Mouse (Mus musculus) MN1 (cell line): ENCODE measurements around the gene Zc3h7a.
"Not testable (repeated sequence)": the region's sequence is repeated elsewhere in the genome, so short reads cannot be mapped to it uniquely, and the experiment has no call there.

Experiments
- DNase-seq: peaks from one replicate; pipeline ENCODE4 v3.0.0-alpha.2; 2016; ENCODE audit warnings: low spot score

The Zc3h7a gene

DNA sequence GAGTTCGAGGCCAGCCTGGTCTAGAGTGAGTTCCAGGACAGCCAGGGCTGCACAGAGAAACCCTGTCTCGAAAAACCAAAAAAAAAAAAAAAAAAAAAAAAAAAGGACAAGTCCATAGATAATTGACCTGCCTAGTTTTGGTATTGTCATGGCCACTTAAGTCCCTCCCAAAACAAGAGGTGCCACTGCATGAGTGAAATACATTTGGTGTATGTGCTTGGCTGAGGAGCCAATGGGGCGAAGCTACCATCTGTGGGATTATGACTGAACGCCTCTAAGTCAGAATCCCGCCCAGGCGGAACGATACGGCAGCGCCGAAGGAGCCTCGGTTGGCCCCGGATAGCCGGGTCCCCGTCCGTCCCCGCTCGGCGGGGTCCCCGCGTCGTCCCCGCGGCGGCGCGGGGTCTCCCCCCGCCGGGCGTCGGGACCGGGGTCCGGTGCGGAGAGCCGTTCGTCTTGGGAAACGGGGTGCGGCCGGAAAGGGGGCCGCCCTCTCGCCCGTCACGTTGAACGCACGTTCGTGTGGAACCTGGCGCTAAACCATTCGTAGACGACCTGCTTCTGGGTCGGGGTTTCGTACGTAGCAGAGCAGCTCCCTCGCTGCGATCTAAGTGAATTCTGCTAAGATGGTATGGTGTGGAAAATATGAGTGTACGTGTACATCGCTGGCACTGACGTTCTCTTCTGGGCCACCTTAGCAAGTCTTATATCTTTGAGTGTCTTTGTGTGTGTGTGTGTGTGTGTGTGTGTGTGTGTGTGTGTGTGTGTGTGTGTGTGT lies 32.3 kb downstream of the Zc3h7a start:
- DNase-seq = not testable (repeated sequence)

DNA sequence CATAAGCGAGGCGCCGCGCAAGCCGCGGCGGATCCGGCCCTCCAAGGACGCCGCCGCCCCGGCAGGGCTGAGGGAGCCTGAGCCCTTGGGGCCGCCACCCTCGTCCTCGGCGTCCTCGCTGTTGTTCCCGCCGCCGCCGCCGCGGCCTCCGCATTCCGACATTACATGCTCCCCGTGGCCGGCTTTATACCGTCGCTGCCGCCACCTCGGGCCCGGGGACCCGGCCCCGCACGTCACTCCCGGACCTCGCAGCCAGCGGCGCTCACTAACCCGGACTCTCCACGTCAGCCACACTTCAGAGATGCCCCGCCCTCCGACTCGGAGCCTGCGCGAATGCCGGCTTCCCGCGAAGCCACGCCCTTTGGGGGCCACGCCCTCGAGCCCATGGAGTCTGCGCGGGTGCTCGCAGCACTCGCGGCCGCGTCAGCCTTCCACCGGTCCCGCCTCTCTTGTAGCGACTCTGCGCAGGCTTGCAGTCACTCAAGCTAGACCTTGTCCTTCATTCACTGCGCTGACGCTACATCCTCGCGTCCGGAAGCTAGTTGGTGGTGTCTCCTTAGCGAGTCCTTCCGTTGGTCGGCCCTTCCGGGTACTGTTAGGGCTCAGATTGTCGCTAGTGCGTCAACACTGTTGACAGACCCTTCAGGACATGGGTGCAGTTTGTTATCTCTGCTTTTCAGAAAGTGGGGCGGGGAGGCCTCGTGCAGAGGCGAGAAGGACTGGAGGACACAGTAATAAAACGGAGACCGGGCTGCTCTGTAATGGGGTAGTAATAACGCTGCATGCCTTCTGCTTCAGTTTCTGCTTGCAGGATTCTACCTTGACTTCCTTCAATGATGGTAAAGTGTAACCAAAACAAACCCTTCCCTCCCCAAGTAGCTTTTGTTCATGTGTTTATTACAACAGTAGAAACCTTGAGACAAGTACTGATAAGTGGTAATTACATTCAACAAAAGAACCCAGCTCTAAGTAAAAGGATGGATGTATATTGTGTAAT lies 41.5 kb downstream of the Zc3h7a start, which contains the start of gene Txndc11:
Gene Txndc11 (minus strand): TSS at position 303 of the 997 bp plus-strand sequence.
- peak; percentile 99 for DNase-seq

DNA sequence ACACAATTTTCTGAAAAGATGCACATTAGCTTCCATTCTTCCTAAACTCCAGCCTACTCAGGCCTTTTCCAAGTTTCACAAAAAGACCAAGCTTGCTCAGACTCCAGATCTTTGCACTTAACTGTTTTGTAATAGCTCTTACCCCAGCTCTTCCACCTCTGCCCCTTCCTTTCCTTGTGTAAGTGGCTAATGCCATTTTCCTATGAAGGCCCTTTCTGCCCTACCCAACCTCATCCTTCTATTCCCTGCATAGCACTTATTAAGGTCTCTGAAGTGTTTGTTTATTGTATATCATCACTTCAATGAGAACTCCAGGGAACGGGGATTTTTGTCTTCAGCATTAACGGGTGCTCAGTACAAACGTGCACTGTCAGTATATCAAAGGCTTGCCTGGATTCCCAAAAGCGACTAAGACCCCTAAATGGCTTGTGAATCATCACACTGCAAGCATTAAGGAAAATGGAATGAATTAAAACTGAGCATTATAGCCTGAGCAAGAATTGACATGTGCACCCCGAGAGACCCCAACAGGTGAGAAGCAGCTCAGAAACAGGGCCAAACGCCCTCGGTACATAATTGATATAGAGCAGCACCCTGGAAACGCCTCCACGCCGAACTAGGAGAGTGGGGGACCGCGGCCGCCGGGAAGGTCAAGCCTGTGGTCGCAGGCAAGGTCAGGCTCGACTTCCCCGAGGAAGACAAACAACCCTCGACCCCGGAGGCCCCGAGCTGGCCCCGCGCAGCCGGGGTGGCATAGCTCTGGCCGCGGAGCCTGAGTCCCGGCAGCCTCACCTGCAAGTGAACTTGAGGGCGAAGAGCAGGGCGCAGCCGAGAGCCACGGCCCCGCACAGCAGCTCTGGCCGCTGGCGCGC lies 42.5 kb downstream of the Zc3h7a start:
- DNase-seq = peak; percentile 14

DNA sequence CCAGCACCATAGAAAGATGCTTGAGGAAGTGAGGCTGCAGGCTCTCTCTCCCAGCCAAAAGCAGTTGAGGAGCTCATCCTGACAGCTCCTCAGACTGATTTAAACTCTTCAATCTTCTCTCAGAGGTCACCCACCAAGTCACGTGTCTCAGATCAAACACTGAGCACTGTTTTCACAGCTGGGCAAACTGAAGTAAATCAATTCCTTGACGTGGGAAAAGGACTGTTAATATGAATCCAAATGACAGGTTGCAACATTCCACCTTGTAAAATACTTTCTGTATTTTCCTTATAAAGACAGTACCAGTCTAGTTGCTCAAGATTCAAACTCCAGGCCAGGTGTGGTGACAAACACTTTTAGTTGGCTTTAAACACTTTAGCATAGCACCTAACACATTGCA lies 43.4 kb downstream of the Zc3h7a start:
- no peak for DNase-seq

DNA sequence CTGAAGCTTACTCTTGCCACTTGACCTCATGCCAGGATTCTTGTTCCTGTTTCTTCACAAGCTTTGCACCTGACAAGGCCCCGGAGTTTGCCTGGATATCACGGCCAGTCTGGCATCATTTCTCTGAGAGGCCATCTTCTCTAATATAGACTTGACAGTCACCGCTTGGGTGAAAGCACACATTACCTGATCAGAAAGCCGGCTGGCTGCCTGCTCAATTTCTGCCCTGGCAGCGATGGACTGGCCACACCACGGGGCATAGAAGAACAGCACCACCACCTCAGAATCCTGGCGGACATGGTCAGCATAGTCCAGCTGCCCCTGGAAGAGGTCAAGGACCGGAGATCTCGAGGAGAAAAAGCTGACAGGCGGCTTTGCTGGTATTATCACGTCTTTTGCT lies 47.9 kb downstream of the Zc3h7a start:
- DNase-seq = no peak

GRCm38 (mm10) chr16:11125371-11125770 lies 50.8 kb downstream of the Zc3h7a start:
- no peak for DNase-seq

GRCm38 (mm10) chr16:11124110-11124509 lies 52.1 kb downstream of the Zc3h7a start:
- DNase-seq = no peak

- no peak for DNase-seq
These were observed 53.6 kb downstream of the Zc3h7a start for GRCm38 (mm10) chr16:11122625-11123024.

DNA sequence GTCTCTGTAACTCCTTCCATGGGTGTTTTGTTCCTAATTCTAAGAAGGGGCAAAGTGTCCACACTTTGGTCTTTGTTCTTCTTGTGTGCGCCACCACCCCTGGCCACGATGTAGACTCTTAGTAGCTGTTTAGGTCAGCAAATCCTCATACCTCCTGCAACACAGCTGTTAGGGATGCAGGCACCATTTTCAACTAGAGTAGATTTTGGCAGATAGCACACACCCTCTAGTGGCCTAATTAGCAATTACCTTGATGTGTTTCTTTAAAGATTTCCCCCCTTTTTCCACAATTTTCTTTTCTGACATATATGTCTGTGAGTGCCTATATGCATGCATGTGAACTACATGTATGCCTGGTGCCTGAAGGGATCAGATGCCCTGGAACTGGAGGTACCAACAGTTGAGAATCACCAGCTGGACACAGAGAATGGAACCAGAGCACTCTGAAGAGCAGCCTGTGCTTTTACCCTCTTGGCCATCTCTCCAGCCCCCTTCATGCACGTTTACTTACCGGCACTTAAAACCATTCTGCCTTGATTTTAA lies 66.9 kb downstream of the Zc3h7a start:
- peak; percentile 57 for DNase-seq

DNA sequence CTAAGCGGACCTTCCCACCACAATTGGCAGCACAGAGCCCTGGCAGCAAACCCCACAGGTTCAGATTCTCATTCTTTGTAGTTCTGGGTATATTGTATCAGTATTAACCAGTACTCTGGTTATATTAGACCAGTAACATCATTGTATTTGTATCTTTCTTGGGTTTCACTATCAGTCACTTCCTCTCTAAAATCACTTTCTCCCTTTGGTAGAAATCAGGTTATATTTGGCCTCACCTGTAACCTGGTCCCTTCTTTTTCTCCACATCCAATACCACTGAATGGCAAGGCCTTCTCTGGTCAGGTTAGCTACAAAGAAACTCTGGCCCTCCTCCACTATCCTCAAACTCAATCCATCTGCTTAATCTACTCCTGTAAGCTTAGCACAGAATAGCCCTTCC lies 71.3 kb downstream of the Zc3h7a start:
- no peak for DNase-seq

- DNase-seq = no peak
These were observed 78.9 kb downstream of the Zc3h7a start for GRCm38 (mm10) chr16:11097301-11097700.

DNA sequence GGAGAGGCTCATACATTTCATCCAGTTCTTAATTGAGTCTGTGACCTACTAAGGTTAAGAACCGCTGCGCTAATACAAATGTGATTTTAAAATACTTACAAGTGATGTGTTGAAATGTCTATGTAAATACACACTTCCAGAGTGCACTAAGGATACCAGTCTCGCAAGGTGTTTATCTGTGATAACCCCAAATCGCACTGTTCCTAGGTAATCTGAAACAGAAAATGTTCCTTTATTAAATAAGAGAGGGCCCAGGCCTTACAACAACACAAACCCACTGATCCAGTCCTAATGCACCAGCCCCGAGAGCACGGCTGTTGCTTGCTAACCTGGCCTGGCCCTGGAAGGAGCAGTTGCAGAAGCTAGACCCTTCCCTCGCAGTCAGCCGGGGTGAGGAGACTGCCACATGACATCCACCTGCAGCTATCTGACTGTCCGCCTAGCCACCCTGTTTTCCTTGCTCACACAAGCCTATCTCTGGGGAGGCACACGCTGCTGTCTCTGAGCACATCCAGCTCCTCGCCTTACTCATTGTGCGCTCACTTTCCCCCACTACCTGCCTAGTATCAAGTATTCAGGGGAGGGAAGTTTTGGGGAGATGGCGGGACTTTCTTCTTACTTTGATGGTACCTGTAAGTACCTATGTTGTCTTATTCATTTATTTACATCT lies 82.3 kb downstream of the Zc3h7a start:
- no peak for DNase-seq

- no peak for DNase-seq
These were observed 83.7 kb downstream of the Zc3h7a start for GRCm38 (mm10) chr16:11092523-11092922.

DNA sequence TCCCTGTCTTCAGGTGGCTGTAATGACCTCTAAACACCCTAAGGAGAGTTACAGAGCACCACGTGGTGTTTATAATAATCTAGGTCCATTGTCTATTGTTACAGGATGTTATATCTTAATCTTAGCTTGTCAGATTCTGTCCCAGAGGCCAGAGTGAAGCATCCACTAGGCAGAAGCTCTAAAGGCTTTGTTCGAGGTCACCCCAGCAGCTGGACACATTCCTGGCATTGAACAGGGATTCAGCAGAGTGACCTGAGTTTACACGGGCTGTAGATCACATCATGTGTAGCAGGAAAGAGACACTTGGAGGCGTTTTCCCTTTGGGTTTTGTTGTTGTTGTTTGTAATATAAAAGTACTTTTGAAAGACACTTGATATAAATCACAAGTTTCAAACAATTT lies 84.1 kb downstream of the Zc3h7a start:
- DNase-seq = no peak

GRCm38 (mm10) chr16:11090836-11091570 lies 85.2 kb downstream of the Zc3h7a start:
- peak; percentile 88 for DNase-seq

DNA sequence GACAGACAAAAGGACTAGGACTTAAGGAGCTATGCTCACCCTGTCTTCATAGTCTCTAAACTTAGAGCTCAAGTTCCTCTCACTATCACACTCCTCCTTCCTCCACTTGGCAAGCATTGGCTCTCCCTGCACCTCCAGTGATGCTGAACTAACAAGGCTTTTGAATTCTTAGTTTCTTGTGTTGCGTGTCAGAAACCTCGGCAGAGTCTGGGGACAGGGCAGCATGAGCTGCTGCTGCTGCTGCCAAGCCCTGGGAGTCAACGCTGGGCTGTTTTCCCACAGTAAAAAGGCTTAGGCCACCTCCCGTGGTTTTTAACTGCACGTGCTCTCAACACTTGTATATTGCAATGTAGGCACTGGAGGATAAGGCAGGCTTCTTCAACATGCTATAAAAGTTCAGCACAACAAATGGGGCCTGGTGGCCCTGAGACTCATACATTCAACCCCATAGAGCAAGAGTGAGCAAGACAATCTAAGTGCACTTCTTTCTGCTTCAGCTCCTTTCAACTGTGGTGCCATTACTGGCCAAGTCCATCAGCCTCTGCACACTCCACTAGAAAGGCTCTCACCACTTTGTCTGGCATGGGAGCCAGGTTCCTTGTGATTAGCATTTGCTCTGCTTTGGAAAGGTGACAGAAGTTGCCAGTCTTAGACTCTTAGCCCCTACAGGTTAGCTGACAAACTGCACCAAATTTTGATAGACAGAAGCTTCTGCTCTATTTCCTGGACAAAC lies 89.2 kb downstream of the Zc3h7a start:
- DNase-seq = no peak
